Mouse (Mus musculus) gastrocnemius, postnatal 25 days (tissue): Measurements from ENCODE around the gene Tppp3. TPM values are rescaled to one million over a fixed set of nuclear protein-coding genes. Genes with fewer than 3 reads are reported as not detected.

Experiments
- DNase-seq: peaks from one replicate; pipeline ENCODE4 v3.0.0; 2022
- long read RNA-seq, 2 experiments: library from polyadenylated mRNA; stranded (forward); transcript quantifications; one replicate each; pipeline ENCODE4 v2.0.0; 2021
- total RNA-seq, 2 experiments: library from RNA; stranded (reverse); gene quantifications; 1 replicate in 1 of 2; 2 replicates in 1 of 2; pipeline ENCODE4 v1.2.3; 2021

Gene Tppp3
- total RNA-seq, result 10 to 100 TPM; 86.7 to 99.2 TPM
- long read RNA-seq, experiment 1, transcript Tppp3-201 (4 exons, 1,127 nt), result major isoform, 56 of 64 reads
- long read RNA-seq, experiment 1, partial matches to known transcripts, result 1 of 64 reads
- long read RNA-seq, experiment 1, other reads (novel, unspliced or antisense), result 5 of 64 reads
- long read RNA-seq, experiment 2, transcript Tppp3-201 (4 exons, 1,127 nt), result major isoform, 41 of 52 reads
- long read RNA-seq, experiment 2, partial matches to known transcripts, result 3 of 52 reads
- long read RNA-seq, experiment 2, other reads (novel, unspliced or antisense), result 6 of 52 reads

DNA sequence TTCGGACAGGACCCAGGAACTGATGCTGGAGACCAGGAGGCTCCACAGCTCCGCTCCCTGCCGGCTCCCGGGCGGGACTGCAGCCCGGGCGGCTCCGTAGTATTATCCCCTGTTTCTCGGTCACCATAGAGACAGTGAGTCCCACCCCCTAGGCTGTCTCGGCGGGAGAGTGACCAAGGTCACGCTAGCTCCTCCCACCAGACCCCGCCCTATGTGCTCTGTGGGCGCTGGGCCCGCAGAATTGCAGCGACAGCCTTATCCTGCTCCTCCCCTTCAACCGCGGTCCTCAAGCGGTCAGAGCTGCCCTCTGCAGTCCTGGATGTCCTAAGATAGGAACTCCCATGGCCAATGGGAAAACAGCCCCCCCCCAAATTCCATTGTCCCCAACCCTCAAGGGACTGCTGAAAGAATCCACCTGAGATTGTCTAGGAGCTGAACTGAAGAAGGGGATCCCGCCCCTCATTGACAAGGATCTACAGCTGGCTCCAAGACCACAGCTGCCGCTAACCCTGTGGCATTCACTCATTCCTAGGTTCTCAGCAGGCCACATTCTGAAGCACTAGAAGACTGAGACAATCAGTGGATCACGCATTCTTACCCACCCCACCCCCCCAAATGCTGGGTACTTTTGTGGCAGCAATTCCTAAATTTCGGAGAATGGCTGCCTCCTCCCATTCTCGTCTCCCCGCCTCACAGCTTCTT, at the start of gene Tppp3:
Gene Tppp3 (minus strand): TSS at position 213 of the 702 bp plus-strand sequence.
- peak; percentile 97 for DNase-seq

DNA sequence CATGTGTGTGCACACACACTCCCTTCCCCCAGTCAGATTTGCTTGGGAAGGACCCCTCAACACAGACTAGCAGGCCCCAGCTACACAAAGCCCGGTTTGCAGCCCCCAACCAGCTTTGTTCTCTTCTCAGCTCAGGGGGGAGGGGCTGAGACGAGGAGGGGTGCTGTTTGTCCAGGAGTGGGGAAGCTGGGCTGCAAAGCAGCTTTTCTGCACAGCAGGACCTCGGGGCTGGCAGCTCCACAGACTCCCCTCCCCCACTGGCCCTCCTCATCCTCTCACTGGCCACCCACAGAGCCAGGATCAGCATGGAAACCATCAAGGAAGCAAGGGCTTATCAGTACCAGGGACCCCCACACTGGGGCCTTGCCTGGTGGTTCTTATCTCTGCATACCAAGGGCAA, 49.7 kb upstream of the Tppp3 start:
- DNase-seq, result no peak

DNA sequence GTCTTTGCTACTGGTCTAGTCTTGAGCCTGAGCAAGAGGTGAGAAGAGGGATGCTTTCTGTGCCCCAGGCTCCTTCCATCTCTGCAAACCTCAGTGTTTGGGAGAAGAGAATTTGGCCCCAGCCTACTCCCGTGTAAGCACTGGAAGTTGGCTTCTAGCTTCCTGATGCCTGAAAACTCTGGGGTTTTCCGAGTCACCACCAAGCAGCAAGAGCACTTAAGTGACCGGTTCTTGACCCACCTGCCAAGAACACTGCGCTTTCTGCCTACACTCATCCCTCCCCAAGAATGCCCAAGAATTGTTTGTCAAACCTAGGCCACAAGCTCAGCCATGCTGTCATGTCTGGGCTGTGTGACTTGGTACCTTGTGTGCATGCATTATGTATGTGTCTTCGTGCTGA, 49.2 kb upstream of the Tppp3 start:
- DNase-seq, result no peak

DNA sequence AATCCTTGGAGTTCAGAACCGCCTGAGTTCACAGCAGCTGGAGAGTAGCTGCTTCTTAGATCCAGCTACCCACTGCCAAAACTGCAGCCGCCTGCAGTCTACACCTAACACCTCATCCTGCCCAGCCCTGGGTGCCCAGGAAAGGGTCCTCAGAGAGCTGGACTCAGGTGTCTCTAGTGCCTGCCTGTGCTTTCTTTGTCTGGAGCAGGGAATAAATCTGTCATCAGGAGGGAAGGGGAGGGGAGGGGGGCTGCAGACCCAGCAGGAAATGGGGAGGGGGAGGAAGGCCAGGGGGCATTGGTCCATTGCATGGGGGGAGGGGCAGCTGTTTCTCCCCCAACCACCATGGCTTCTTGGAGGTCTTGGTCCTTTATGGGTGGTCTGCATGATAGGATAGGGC, 48.3 kb upstream of the Tppp3 start:
- no peak for DNase-seq

DNA sequence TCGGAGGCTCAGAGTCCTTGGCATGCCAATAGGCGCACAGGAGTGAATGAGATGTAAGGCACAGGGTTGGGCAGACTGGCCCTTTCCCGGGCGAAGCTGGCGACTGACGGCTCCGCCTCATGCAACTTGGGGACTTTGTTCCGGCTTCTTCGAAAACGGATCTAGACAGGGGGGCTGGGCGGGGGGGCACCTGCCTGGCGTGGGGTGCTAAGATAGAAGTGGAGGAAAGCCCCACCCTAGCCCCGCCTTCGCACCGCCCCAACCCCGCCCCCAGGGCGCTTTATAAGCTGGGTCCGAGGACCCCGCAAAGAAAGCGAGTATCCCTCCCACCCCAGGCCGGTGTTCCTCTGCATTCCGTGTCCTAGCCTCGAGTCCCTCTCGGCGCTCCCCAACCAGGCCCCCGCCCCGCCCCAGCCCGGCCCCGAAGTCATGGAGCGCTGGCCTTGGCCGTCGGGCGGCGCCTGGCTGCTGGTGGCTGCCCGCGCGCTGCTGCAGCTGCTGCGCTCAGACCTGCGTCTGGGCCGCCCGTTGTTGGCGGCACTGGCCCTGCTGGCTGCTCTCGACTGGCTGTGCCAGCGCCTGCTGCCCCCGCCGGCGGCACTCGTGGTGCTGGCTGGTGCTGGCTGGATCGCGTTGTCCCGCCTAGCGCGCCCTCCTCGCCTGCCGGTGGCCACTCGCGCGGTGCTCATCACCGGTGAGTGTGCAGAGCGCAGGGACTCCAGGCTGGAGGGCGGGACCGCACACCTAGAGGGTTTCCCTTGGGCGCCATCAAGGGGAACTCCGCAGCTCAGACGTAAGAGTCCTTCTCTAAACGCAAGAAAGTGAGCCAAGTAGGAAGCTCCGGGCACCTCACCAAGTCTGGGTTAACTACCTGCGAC, 47.3 kb upstream of the Tppp3 start, which contains the start of gene Hsd11b2:
Gene Hsd11b2 (plus strand): TSS at position 320 of the 878 bp plus-strand sequence.
- DNase-seq, result peak; percentile 64

DNA sequence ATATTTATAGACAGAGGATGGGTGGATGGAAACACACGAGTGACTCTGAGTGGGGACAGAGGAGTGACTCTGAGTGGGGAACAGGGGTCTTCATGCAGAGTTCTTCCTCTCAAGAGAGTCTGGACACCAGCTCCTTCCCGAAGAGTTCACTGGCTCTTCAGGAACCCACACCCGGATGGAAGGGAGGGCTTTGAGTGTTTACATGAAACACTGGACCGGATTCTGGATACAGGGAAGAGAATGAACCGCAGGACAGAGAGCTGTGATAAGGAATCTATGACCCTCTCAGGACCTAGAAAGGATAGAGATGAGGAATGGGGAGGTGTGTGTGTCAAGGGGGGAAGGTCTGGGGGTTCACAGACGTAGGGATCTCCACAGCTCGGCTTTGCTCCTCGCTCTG, 46.0 kb upstream of the Tppp3 start:
- DNase-seq, result no peak

DNA sequence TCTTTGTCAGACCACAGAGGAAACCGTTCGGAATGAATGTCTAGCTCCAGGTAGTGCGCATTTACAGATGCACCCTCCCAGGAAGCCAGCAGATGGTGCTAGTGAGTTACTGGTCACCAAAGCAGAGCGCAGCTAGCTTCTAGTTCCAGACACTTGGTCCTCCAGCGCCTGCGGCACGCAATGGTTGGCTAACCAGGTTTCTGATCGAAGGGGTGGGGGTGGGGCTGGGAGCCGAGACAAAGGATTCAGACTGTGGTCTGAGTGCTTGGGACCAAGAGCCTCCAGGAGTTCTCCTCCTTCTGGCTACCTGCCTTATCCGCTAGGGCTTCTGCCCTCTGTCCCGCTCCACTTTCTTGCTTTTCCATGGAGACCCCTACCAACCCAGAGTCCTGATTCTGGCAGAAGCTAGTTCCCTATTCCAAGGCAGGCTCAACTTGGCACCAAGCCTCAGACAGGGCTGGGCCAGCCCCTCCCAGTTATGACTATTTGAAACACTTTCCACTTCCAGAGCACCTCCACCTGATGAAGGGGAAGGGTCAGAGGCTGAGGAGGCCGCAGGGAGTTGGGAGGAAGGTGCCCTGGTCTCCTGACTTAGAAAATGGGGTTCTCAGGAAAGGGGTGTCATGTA, 44.8 kb upstream of the Tppp3 start:
- peak; percentile 64 for DNase-seq

DNA sequence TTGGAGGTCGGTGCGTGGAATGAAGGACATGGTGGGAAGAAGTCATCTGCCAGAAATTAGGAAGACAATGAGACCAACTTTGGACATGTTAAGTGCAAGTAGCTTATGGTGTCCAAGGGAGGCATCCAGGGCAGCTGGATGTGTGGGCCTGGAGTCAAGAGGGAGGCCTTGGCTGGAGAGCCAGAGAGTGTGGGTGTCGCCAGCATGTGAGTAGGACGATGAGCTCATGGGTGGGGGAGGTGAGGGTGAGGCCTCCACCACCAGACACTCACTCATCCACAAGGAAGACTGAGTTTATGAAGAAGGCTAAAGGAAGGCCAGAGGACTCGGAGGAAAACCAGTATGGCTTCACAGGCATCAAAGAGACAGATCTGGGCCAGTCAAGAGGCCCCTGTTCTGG, 43.3 kb upstream of the Tppp3 start:
- DNase-seq, result peak; percentile 80

DNA sequence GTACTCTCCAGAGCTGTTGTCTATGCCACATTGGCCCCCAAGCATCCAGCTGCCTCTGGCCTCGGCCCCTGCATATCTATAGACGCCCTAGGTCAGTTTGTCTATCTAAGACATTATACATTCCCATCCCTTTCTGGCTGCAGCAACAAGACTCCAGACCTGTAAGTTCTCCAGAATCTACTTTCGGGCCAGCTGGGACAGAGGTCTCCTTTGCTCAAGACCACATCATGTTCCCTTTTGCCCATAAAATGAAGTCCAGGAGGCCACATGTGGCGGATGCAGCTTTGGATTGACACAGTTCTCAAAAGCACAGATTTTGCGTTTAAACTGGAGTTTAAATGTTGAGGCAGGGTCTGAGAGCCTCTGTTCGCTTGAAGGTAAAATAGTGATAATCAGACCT, 42.9 kb upstream of the Tppp3 start:
- DNase-seq, result no peak

DNA sequence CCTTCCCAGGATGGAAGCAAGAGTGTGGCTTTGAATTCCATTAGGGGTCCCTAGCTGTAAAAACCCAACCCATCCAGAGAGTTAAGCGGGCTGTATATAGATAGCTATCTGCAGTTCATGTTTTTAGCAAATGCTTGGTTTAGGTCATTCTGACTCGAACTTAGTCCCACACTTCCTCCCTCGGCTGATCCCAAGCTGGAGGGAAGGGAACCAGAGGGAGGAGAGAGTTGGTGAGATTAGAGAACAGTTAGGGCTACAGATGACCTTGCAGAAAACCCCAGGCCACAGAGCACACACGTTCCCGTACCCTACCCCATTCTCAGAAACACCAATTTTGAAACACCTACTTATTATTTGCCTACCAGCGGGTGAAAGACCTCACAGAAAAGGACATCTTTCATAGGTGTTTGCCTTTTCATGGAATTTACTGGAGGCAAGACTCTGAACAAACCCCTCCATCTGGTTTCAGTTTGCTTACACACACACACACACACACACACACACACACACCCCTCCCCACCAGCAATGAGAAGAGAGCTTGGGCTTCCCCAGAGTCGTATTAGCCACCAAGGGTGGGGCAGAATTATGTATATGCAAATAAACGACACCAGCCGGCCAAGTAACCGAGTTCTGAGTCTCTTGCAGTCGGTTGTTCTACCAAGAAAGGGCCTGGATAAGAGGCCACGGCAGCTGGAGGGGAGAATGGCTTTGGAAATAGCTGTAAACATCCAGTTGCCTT, 38.8 kb upstream of the Tppp3 start:
- no peak for DNase-seq

DNA sequence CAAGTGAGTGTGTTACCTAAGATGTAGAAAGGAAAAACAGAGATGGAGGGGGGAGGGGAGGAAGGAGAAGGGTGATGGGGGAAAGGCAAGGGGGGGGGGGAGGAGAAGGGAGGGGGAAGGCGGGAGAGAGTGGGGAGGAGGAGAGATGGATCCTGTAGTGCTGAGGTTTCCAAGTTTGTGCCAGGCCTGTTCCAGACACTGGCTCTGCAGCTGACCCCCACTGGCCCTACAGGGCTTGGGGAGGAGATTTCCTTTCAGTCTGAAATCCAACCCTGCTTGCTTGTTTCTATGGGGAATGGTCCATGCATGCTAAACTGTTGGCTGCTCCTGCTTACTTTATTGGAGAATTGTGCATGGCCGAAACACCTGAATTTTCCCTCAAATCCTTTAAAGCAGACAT, 37.4 kb upstream of the Tppp3 start:
- DNase-seq, result no peak

DNA sequence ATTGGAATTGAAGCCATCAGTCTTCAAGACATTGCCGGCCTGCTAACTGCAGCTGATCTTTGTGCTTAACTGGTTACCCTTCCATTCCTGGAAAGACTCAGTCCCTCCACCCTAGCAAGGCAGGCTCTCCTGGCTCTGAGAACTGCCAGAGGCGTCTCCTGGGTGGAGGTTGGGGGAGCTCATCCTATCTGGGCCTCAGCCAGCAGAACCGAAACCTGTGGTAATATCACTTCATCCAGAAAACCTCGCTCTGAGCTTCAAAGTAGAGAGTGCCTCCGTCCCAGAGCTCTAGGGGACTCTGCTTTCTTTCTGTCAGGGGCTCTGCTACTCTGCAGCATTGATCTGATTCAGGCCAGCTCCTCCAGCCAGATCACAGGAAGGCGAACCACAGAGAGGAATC, 35.7 kb upstream of the Tppp3 start:
- DNase-seq, result no peak

DNA sequence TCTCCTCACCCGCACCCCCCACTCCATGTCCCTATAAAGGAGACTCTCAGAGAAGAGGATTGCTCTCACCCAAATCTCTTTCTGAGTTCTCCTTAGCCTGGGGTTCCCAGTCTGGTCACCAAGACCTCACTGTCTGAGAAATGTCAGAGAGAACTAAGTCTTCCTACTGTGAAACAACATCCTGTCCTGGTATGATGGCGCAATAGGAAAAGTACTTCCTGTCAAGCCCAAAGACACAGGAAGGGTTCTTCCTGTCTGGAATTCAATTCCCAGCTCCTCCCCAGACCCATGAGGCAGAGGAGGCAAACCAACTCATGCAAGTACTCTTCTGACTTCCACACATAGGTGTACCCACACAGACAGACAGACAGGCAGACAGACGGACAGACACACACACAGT, 33.3 kb upstream of the Tppp3 start:
- DNase-seq, result no peak

DNA sequence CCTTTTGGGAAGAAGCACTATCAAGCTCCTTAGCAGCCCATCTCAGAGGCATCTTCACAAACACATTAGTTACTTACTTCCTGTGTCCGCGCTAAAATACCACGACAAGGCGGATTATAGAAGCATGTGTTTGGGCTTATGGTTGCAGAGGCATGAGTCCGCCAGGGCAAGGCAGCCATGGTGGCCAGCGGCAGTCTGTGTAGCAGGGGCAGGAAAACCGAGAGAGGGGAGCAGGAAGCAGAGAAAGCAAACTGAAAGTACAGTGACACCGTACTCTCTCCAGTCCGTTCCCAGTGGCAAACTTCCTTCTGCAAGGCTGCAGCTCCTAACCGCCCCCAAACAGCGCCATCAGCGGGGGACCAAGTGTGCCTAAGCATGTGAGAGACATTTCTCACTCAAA, 28.5 kb upstream of the Tppp3 start:
- DNase-seq, result no peak

DNA sequence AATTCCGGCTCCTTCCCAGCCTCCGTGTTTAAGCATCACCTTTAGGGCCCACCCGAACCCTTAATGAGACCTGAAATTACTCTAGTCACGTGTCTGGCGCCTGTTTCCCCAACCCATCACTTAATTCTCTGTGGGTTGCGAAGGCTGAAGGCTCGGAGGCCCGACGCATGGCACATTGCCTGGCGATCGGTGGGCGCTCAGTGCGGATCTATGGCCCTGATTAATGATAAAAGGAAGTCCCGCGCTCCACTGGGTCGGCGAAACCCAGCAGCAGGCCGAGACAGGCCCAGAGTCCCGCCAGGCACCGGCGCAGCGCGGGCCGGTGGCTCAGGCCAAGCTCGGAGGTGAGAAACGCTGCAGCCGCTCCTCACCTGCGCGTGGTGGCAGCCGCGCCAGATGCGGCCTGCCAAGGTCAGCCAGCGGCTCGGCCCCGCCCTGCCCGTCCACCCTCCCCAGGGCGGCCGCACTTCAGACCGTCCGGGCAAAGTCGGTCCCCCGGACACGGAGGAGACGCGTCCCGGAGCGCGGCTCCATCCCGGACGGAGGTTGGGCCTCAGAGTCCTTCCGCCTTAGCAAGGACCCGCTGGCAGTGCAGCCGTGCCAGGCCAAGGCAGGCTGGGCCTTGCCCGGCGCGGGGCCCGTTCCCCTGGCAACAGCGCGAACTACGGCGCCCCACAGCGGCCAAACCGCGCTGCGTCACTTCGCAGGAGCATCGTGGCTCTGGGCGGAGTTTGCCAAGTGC, 25.3 kb upstream of the Tppp3 start, which contains the start of gene Zdhhc1:
Gene Zdhhc1 (minus strand): TSS at position 464 of the 742 bp plus-strand sequence.
- DNase-seq, result peak; percentile 90

DNA sequence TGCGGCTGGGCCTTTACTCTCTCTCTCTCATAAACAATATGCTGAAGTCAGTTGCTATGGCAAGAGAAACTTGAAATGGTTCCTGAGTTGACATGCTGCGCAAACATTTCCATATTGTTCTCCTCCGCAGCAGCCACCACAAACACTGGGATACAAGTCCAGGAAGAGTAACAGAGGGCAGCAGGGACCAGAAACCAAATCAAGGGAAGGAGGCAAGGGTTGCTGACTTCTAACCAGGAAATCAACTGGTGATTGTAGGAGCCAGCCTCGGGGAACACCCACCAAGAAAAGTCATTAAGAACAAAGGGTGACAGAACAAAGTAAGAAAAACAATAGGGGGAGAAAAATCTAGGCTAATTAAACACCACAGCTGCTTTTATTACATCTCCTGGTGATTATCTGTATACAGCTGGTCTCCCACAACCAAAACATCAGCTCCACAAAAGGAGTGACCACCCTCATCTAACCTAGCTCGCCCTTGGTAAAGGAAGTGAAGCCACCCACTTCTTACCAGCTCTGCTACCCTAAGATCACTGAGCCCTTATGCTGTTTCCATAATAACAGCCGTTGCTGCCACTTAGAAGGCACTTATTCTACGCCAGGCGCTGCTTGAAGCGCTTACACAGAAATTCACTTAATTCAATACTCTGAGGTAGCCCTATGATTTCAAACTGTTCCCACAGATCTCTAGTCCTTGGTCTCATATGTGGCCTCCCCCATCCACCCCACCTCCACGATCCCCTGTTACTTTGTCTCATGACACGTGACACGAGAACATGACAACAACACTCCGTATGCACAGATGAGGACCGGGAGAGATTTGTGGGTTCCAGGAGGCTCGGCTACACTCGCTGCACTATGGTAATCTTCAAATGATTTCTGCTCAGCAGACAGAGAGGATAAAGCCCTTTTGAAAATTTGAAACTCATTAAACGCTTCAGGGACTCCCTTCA, 24.3 kb upstream of the Tppp3 start:
- no peak for DNase-seq

DNA sequence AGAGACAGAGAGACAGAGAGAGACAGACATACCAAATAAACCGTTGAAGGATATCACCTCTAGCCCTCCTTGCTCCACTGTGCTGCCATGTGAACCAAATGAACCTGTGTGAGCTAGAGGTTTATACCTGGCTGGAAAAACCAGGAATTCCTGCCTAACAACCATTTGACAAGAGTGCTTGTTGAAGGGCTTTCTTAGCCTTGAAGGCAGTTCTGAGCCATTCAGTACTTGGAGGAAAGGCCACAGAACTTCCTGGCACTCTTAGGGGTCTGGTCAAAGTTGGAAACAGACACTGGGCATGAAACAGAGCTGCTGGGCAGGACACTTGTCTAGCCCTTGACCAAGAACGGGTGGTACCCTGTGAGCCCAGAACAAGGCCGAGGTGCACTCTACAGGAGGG, 23.2 kb upstream of the Tppp3 start:
- DNase-seq, result no peak

DNA sequence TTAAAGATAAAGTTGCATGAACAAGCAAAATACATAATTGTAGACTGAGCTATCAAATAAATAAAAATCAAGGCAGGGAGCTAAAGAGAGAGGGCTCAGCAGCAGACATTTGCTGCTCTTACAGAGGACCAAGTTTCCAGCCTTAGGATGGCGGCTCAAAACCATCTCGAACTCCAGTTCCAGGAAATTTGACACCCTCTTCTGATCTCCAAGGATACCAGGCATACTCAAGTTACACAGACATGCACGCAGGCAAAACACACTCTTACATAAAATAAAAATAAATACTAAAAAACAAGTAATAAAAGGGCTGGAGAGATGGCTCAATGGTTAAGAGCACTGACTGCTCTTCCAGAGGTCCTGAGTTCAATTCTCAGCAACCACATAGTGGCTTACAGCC, 22.2 kb upstream of the Tppp3 start:
- no peak for DNase-seq

DNA sequence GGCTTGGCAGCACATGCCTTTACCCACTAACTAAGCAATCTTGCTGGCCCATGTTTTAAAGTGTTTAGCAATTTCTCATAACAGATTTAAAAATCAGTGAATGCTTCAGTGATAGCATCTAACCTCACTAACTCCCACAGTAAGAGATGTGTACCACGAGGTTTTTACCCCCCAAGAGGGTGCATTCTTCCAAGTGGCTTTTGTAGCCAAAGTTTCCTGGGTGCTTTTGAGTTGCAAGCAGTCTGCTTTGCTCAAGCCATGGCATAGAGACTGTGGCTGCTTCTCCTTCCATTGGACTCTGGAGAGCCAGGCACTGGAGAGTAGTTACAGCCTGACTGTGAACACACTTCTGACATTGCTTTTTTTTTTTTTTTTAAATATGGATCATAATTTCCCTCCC, 18.0 kb upstream of the Tppp3 start:
- no peak for DNase-seq

DNA sequence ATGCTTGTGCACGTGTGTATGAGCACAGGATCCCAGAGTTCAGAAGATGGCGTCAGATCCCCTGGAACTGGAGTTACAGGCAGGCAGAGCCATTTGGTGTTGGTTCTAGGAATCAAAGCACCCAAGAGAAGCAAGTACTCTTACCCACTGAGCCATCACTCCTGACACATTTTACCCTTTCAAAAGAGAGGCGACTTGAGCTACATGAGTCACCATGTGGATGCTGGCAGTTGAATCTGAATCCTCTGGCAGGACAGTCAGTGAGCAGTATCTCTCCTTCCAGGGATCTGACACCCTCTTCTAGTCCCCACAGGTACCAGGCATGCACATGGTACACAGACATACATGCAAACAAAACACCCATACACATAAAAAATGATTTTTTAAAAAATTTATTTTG, 16.8 kb upstream of the Tppp3 start:
- no peak for DNase-seq
